15 mouse cellular contexts compared by ENCODE assay signal in the genomic region with DNA sequence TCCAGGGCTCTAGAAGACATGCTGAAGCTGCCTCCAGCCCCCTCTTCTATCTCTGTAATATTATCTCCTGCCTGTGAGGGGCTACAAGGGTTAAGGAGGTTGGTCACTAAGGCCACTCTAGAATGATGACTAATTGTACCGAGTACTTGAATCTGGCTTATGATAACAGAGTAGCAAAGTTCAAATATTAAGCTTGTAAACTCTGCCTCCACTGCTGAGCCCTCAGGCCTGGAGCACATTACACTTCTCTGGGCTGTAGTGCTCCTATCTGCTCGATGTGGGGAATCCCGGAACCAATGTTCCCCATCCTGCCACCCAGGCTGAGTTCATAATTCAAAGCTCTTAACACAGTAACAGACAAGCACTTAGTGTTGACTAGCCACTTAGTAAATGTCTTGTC.
"Had no signal": no experiment of that assay in that cellular context is flagged by ENCODE, and none has a peak within 500 bp of the region (broad histone marks: within the 10 kb centered on the region; RNA-seq: fewer than 3 reads in every experiment).

No protein-coding gene starts in this region.

- H3K36me3 ChIP-seq: neural tube, embryonic 12.5 days; neural tube, embryonic 13.5 days; neural tube, embryonic 15.5 days; stomach, embryonic 15.5 days had no signal

- DNase-seq: retina, postnatal 1 day; right cerebral cortex, adult 18-20 months; right cerebral cortex, postnatal 14 days; right cerebral cortex, postnatal 25 days; right cerebral cortex, postnatal 4 days; spleen, adult 18-20 months; thymus, adult 18-20 months; thymus, adult 2 months; thymus, postnatal 25 days; thymus, postnatal 36 days; thymus, postnatal 4 days had no signal

- H3K27me3 ChIP-seq: neural tube, embryonic 12.5 days; neural tube, embryonic 13.5 days; neural tube, embryonic 15.5 days; stomach, embryonic 15.5 days had no signal

- H3K9me3 ChIP-seq: neural tube, embryonic 12.5 days; neural tube, embryonic 13.5 days; neural tube, embryonic 15.5 days; stomach, embryonic 15.5 days had no signal

- H3K27ac ChIP-seq: neural tube, embryonic 12.5 days; neural tube, embryonic 13.5 days; neural tube, embryonic 15.5 days; stomach, embryonic 15.5 days had no signal

- H3K4me3 ChIP-seq: neural tube, embryonic 12.5 days; neural tube, embryonic 13.5 days; neural tube, embryonic 15.5 days; stomach, embryonic 15.5 days had no signal

- H3K4me2 ChIP-seq: neural tube, embryonic 12.5 days; neural tube, embryonic 13.5 days; neural tube, embryonic 15.5 days; stomach, embryonic 15.5 days had no signal

- H3K9ac ChIP-seq: neural tube, embryonic 12.5 days; neural tube, embryonic 13.5 days; neural tube, embryonic 15.5 days; stomach, embryonic 15.5 days had no signal
